Mouse (Mus musculus) adrenal gland, postnatal 36 days (tissue): Measurements from ENCODE around the gene Tgm5. TPM values are rescaled to one million over a fixed set of nuclear protein-coding genes. Genes with fewer than 3 reads are reported as not detected.
"Not testable (repeated sequence)": the region's sequence is repeated elsewhere in the genome, so short reads cannot be mapped to it uniquely, and the experiment has no call there.

Source experiments
- DNase-seq, 2 experiments: peaks; one replicate each; pipeline ENCODE4 v3.0.0; 2021; ENCODE audit warnings: mixed read lengths in 1 of 2
- total RNA-seq, 2 experiments: library from RNA; stranded (reverse); gene quantifications; 2 replicates each; pipeline ENCODE4 v1.2.3; 2021

The Tgm5 gene
- total RNA-seq, 2 experiments from 2014 or later: not detected

- DNase-seq: no peak
Measured at GRCm38 (mm10) chr2:121039382-121039781, 46.3 kb downstream of the Tgm5 start.

GRCm38 (mm10) chr2:121038851-121039250 is 46.8 kb downstream of the Tgm5 start:
- not testable (repeated sequence) for DNase-seq

- DNase-seq: no peak
Measured at GRCm38 (mm10) chr2:121036733-121037341, 48.8 kb downstream of the Tgm5 start, which contains the start of gene Epb42. Gene Epb42, minus strand, starts transcription at chr2:121037072.

GRCm38 (mm10) chr2:121022918-121023317 is 62.7 kb downstream of the Tgm5 start:
- DNase-seq: peak; percentile 30 to 34

- no peak for DNase-seq
Measured at GRCm38 (mm10) chr2:121017151-121017550, 68.5 kb downstream of the Tgm5 start.

- no peak for DNase-seq
Measured at GRCm38 (mm10) chr2:121016226-121016625, 69.4 kb downstream of the Tgm5 start.

- DNase-seq: no peak
Measured at GRCm38 (mm10) chr2:121015507-121015906, 70.1 kb downstream of the Tgm5 start.

GRCm38 (mm10) chr2:121012676-121013075 is 73.0 kb downstream of the Tgm5 start:
- no peak for DNase-seq

GRCm38 (mm10) chr2:121009071-121009677 is 76.5 kb downstream of the Tgm5 start:
- no peak for DNase-seq

GRCm38 (mm10) chr2:121008664-121009007 is 77.0 kb downstream of the Tgm5 start:
- DNase-seq: no peak

- peak; percentile 95 to 96 for DNase-seq
Measured at GRCm38 (mm10) chr2:121007925-121008663, 77.5 kb downstream of the Tgm5 start, which contains the start of gene Ccndbp1. Gene Ccndbp1, plus strand, starts transcription at chr2:121008403.

GRCm38 (mm10) chr2:121006986-121007385 is 78.7 kb downstream of the Tgm5 start:
- DNase-seq: no peak

- no peak for DNase-seq
Measured at GRCm38 (mm10) chr2:121004018-121004811, 81.4 kb downstream of the Tgm5 start.

GRCm38 (mm10) chr2:121003586-121003985 is 82.1 kb downstream of the Tgm5 start:
- no peak for DNase-seq

GRCm38 (mm10) chr2:120998863-120999262 is 86.8 kb downstream of the Tgm5 start:
- DNase-seq: no peak

GRCm38 (mm10) chr2:120996607-120997006 is 89.0 kb downstream of the Tgm5 start:
- not testable (repeated sequence) for DNase-seq

Other genes with a start within 250 kb of the Tgm5 start
- 10 to 100 TPM; 13.8 to 15.6 TPM for gene Cdan1, start 235.7 kb downstream of the Tgm5 start, total RNA-seq
- 10 to 100 TPM; 13.5 to 14.4 TPM for gene Ttbk2, start 235.2 kb downstream of the Tgm5 start, total RNA-seq
- gene Ubr1, start 115.1 kb downstream of the Tgm5 start, total RNA-seq: 10 to 100 TPM; 31.9 to 36.2 TPM
- gene Tmem62, start 108.8 kb downstream of the Tgm5 start, total RNA-seq: 10 to 100 TPM; 10.6 to 23.8 TPM
- gene Ccndbp1, start 77.4 kb downstream of the Tgm5 start, total RNA-seq: 10 to 100 TPM; 41.7 to 50.2 TPM
- gene Epb42, start 48.8 kb downstream of the Tgm5 start, total RNA-seq: not detected
- not detected for gene Tgm7, start 24.0 kb upstream of the Tgm5 start, total RNA-seq
- gene Adal, start 54.6 kb upstream of the Tgm5 start, total RNA-seq: 10 to 100 TPM; 19.4 to 21.4 TPM
- gene Lcmt2, start 54.8 kb upstream of the Tgm5 start, total RNA-seq: 10 to 100 TPM in 1 of 2 experiments, 1 to 10 TPM in 1; 9.0 to 10.2 TPM
- gene Tubgcp4, start 84.8 kb upstream of the Tgm5 start, total RNA-seq: 10 to 100 TPM; 36.6 to 44.3 TPM
- gene Zscan29, start 85.3 kb upstream of the Tgm5 start, total RNA-seq: 10 to 100 TPM; 15.1 to 18.2 TPM
- 10 to 100 TPM; 59.0 to 73.9 TPM for gene Trp53bp1, start 185.6 kb upstream of the Tgm5 start, total RNA-seq
- 1 to 10 TPM; 6.0 to 7.0 TPM for gene Map1a, start 203.8 kb upstream of the Tgm5 start, total RNA-seq